ENCODE assay signal across 8 mouse cellular contexts in the genomic region with DNA sequence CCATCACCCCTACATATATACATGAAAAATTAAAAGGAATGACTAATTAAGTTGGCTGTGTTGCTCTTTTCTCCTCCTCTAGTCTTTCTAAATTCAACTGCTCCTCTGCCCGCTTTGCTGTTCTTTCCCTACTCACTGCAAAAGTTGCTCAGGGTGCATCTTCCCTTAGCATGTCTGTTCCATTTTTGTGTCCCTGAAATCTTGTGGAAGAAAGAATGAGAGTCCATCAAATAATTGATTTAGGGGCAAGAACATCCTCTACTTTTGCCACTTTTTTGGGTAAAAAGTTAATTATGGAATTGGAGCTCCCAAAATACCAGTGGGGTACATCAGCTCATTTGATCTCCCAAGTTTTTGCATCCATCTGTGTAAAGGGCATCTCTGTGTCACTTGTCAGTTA.
DNase-seq lines count a peak whose midpoint lies in the region; ATAC-seq and TF ChIP-seq lines count a peak whose summit lies in the region.
"Had no signal": no experiment of that assay in that cellular context is flagged by ENCODE, and none has a peak within 500 bp of the region (broad histone marks: within the 10 kb centered on the region; RNA-seq: fewer than 3 reads in every experiment).

No protein-coding gene starts in this region.

- H3K27me3 ChIP-seq in kidney, embryonic 14.5 days (ENCODE audit: control insufficient read depth, insufficient read depth, low read length), result no peaks in the 10 kb centered on the region
- peaks cover 28% of the 10 kb centered on the region for H3K27me3 ChIP-seq in forebrain, embryonic 10.5 days (ENCODE audit: poor library complexity, severe bottlenecking)
- H3K27me3 ChIP-seq in hindbrain, embryonic 11.5 days (ENCODE audit: control insufficient read depth, insufficient read depth, low read length), result no peaks in the 10 kb centered on the region
- no peaks in the 10 kb centered on the region for H3K27me3 ChIP-seq in midbrain, postnatal 0 days (ENCODE audit: insufficient read depth, low read length)

- H3K9ac ChIP-seq in kidney, embryonic 14.5 days (ENCODE audit: low read depth, low read length), result peak overlapping the region; percentile 28; the same call in 1 of the 2 replicates
- H3K9ac ChIP-seq in hindbrain, embryonic 11.5 days (ENCODE audit: low read depth, low read length), result peak overlapping the region; percentile 70
- peak overlapping the region; percentile 82; the same call in 1 of the 2 replicates for H3K9ac ChIP-seq in midbrain, postnatal 0 days (replicated peaks; ENCODE audit: low read length, poor library complexity, severe bottlenecking)

- no peak for ATAC-seq in kidney, embryonic 14.5 days (ENCODE audit: low FRiP score, low TSS enrichment)
- no peak for ATAC-seq in hindbrain, embryonic 11.5 days (ENCODE audit: low FRiP score)
- no peak for ATAC-seq in midbrain, postnatal 0 days (ENCODE audit: low FRiP score)

- H3K27ac ChIP-seq in kidney, embryonic 14.5 days (ENCODE audit: low read depth, low read length), result no peak overlapping the region; the same call in 1 of the 2 replicates
- peak overlapping the region; percentile 91 for H3K27ac ChIP-seq in forebrain, embryonic 10.5 days
- peak overlapping the region; percentile 94 for H3K27ac ChIP-seq in hindbrain, embryonic 11.5 days (ENCODE audit: low read depth, low read length)
- peak overlapping the region; percentile 83 for H3K27ac ChIP-seq in midbrain, postnatal 0 days (ENCODE audit: low read depth, low read length)

- peak overlapping the region; percentile 53; the same call in 1 of the 2 replicates for H3K4me2 ChIP-seq in kidney, embryonic 14.5 days (replicated peaks; ENCODE audit: low read depth, low read length)
- peak overlapping the region; percentile 56 for H3K4me2 ChIP-seq in hindbrain, embryonic 11.5 days (replicated peaks; ENCODE audit: low read depth, low read length)
- H3K4me2 ChIP-seq in midbrain, postnatal 0 days (ENCODE audit: low read depth, low read length, poor library complexity, severe bottlenecking), result peak overlapping the region; percentile 52

- H3K9me3 ChIP-seq in kidney, embryonic 14.5 days (ENCODE audit: control insufficient read depth, low read length), result no peaks in the 10 kb centered on the region
- no peaks in the 10 kb centered on the region for H3K9me3 ChIP-seq in forebrain, embryonic 10.5 days
- H3K9me3 ChIP-seq in hindbrain, embryonic 11.5 days (ENCODE audit: control insufficient read depth, low read length), result no peaks in the 10 kb centered on the region
- H3K9me3 ChIP-seq in midbrain, postnatal 0 days (ENCODE audit: low read length), result no peaks in the 10 kb centered on the region

- H3K36me3 ChIP-seq in kidney, embryonic 14.5 days (ENCODE audit: control insufficient read depth, insufficient read depth, low read length), result no peaks in the 10 kb centered on the region
- no peaks in the 10 kb centered on the region for H3K36me3 ChIP-seq in forebrain, embryonic 10.5 days (replicated peaks)
- H3K36me3 ChIP-seq in hindbrain, embryonic 11.5 days (ENCODE audit: control insufficient read depth, insufficient read depth, low read length), result no peaks in the 10 kb centered on the region
- H3K36me3 ChIP-seq in midbrain, postnatal 0 days (ENCODE audit: insufficient read depth, low read length), result no peaks in the 10 kb centered on the region

- no peak for DNase-seq in kidney, postnatal 36 days
- DNase-seq in forebrain, embryonic 10.5 days (ENCODE audit: extremely low spot score, low spot score), result no peak
- DNase-seq in hindbrain, embryonic 11.5 days (ENCODE audit: low spot score), result peak; percentile 34
- DNase-seq in midbrain, postnatal 0 days (ENCODE audit: low spot score), result no peak
- no peak for DNase-seq in natural killer cell, adult 2 months (ENCODE audit: low spot score in 2 of 2)
- no peak for DNase-seq in gastrocnemius, postnatal 14 days
- DNase-seq: thymus, postnatal 36 days had no signal

- TF ChIP-seq CTCF in midbrain, postnatal 0 days (IDR thresholded peaks at IDR 0.05), result no peak

- intact Hi-C loops in gastrocnemius, postnatal 14 days (cut with DNase I; ENCODE audit: low total_unique reads), result no loop called here

- H3K4me3 ChIP-seq in kidney, embryonic 14.5 days (ENCODE audit: low read length), result peak overlapping the region; percentile 17; the same call in 1 of the 2 replicates
- H3K4me3 ChIP-seq in forebrain, embryonic 10.5 days, result peak overlapping the region; percentile 59
- peak overlapping the region; percentile 51 for H3K4me3 ChIP-seq in hindbrain, embryonic 11.5 days (ENCODE audit: low read depth, low read length)
- H3K4me3 ChIP-seq in midbrain, postnatal 0 days (ENCODE audit: low read depth, low read length), result peak overlapping the region; percentile 55

- WGBS in kidney, embryonic 14.5 days, result 52% methylated on average over 1 of the region's 1 CpGs
- 36% methylated on average over 1 of the region's 1 CpGs for WGBS in forebrain, embryonic 10.5 days
- WGBS in hindbrain, embryonic 11.5 days, result 32% methylated on average over 1 of the region's 1 CpGs
- WGBS in midbrain, postnatal 0 days, result 13% methylated on average over 1 of the region's 1 CpGs

- peaks cover 7% of the 10 kb centered on the region; the same call in 1 of the 2 replicates for H3K4me1 ChIP-seq in kidney, embryonic 14.5 days (ENCODE audit: control insufficient read depth, insufficient read depth, low read length)
- H3K4me1 ChIP-seq in forebrain, embryonic 10.5 days, result peaks cover 63% of the 10 kb centered on the region
- peaks cover 8% of the 10 kb centered on the region for H3K4me1 ChIP-seq in hindbrain, embryonic 11.5 days (replicated peaks; ENCODE audit: control insufficient read depth, insufficient read depth, low read length)
- no peaks in the 10 kb centered on the region for H3K4me1 ChIP-seq in midbrain, postnatal 0 days (ENCODE audit: insufficient read depth, low read length)

Comparison
In these comparisons a context has a peak if more than half of its experiments do, and no peak if none do; other contexts are left out.
1. H3K9ac ChIP-seq: peak in every context shown above with its lines; median percentile 82 in midbrain, postnatal 0 days; 70 in hindbrain, embryonic 11.5 days; 28 in kidney, embryonic 14.5 days.